Mouse (Mus musculus): Measurements from ENCODE around the gene Zmynd8. TPM values are rescaled to one million over a fixed set of nuclear protein-coding genes. Genes with fewer than 3 reads are reported as not detected.
"Not testable (repeated sequence)": the region's sequence is repeated elsewhere in the genome, so short reads cannot be mapped to it uniquely, and the experiment has no call there.

Gene Zmynd8
- polyA plus RNA-seq, 1 experiment from 2014 or later = 35.7 TPM

DNA sequence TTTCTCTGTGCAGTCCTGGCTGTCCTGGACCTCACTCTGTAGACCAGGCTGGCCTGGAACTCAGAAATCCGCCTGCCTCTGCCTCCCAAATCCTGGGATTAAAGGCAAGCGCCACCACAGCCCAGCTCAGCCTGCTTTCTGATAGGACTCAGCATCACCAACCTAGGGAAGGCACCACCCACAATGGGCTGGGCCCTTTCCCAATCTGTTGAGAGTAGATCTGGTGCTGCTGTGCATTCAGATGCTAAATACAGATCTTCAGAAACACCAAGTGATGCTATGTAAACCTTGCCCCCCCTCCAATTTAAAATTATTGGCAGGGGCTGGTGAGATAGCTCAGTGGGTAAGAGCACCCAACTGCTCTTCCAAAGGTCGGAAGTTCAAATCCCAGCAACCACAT lies 98.6 kb downstream of the Zmynd8 start:
- peaks cover 97% of the 10 kb centered on the region for H3K36me3 ChIP-seq
- not testable (repeated sequence) for H3K27ac ChIP-seq; H3K27me3 ChIP-seq (replicated peaks); H3K9me3 ChIP-seq (replicated peaks); H3K4me3 ChIP-seq; H3K4me2 ChIP-seq; H3K4me1 ChIP-seq; H3K9ac ChIP-seq; ATAC-seq
- 85% methylated on average over 3 of the region's 3 CpGs for WGBS (ENCODE audit: insufficient replicate concordance)

DNA sequence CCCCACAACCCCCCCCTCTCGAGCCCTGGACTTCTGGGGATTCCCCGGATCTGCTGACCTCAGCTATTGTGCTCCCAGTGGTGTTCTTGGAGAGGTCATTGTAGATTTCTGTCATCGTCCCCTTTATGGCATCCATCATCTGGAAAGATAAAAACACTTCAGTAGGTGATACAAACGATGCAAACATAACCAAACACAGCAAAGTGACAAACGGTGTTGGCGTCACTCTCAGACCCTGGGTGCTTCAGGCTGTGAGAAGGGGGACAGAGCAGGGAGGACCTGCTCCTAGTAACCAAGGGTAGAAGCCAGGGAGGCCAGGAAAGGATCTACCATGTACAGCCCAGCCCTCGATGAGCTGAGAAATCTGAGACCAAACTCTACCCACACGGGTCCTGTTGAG lies 100.9 kb downstream of the Zmynd8 start:
- Histone ChIP-seq H3K4me3 (no peak overlapping the region), H3K9me3 (replicated peaks) (no peaks in the 10 kb centered on the region), H3K27ac (no peak overlapping the region), H3K9ac (no peak overlapping the region), H3K36me3 (peaks cover 97% of the 10 kb centered on the region), H3K4me1 (peaks cover 18% of the 10 kb centered on the region), H3K4me2 (no peak overlapping the region), H3K27me3 (replicated peaks) (no peaks in the 10 kb centered on the region)
- ATAC-seq = no peak
- 81% methylated on average over 8 of the region's 8 CpGs for WGBS (ENCODE audit: insufficient replicate concordance)

DNA sequence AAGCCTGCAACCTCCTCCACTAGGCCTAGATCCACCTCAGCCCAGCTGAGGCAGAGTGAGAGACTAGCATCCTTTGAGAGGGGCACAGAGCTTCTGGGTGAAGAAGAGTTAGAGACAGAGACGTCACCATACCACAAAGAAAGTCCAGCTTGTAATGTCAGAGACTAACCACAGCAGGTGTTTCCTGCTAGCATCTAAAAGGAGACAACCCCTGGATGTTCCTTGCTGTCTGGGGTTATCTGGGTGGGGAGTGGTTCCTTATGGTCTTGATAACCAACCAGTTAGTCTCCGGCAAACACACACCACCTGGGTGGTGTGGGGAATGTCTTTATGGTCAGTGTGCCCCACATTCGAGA lies 105.6 kb downstream of the Zmynd8 start:
- WGBS (ENCODE audit: insufficient replicate concordance) = 20% methylated on average over 3 of the region's 3 CpGs
- H3K9me3 ChIP-seq (replicated peaks) = no peaks in the 10 kb centered on the region
- no peak overlapping the region for H3K4me2 ChIP-seq
- no peaks in the 10 kb centered on the region for H3K27me3 ChIP-seq (replicated peaks)
- peak; percentile 54 for ATAC-seq
- H3K36me3 ChIP-seq = peaks cover 97% of the 10 kb centered on the region
- no peak overlapping the region for H3K9ac ChIP-seq
- H3K4me3 ChIP-seq = no peak overlapping the region
- H3K4me1 ChIP-seq = peaks cover 22% of the 10 kb centered on the region
- no peak overlapping the region for H3K27ac ChIP-seq

DNA sequence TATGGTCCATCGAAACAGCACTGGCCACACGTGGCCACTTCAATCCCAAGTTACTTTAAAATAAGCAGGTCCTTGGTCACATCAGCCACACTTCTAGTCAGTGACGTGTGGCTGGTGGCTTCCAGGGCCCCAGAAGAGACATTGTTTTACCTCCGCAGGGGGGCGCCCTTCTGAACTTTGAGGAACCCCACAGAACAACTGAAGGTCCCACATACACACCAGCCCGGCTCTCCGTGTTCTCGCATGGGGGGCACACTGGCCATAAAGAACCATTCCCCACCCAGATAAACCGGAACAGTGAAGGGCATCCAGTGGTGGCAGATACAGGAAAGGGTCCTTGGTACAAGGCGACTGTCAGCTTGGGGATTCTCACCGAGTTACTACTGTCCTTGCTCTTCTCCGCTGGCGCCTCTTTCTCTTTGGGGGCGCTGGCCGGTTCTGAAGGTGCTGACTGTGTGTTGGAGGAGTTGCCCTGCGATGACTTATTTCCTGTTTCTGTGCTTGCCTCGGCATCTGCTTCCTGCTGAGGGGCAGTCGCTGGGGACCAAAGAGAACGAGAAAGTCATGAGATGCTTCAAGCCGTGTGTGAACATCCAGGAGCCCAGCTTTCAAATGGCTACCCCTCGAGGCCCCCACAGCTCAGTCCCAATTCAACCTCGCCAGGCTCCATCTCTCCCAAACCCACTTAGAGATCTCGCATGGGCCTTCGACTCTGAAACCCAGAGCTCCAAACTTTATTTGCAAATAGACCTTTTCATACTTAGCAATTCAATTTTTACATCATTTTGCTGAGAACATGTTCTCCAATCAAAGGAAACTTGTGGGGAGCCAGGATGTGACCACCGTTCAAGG lies 106.2 kb downstream of the Zmynd8 start:
- Histone ChIP-seq H3K27ac (no peak overlapping the region), H3K27me3 (replicated peaks) (no peaks in the 10 kb centered on the region), H3K4me1 (peaks cover 22% of the 10 kb centered on the region), H3K9ac (no peak overlapping the region), H3K4me2 (no peak overlapping the region), H3K4me3 (no peak overlapping the region), H3K36me3 (peaks cover 97% of the 10 kb centered on the region), H3K9me3 (replicated peaks) (no peaks in the 10 kb centered on the region)
- ATAC-seq = no peak
- WGBS (ENCODE audit: insufficient replicate concordance) = 59% methylated on average over 25 of the region's 25 CpGs

DNA sequence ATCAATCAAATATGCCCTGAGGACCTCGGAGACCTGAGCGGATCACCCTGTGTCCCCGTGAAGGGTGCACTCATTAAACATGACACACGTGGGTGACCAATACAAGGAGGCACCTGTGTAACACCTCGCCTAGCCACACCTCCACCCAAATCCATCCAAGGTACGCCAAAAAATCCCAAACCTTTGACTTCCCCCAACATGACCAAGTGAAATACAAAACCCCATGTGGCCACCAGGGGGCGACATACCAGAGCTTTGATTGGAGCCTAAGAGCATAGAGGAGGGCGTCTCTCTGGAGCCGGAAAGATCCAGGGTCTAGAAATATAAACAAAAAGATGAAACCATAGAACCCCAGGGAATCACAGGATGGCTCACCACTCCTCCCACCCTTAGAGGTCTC lies 107.2 kb downstream of the Zmynd8 start:
- no peaks in the 10 kb centered on the region for H3K9me3 ChIP-seq (replicated peaks)
- no peak overlapping the region for H3K27ac ChIP-seq
- no peak overlapping the region for H3K4me3 ChIP-seq
- no peak overlapping the region for H3K4me2 ChIP-seq
- no peak overlapping the region for H3K9ac ChIP-seq
- H3K27me3 ChIP-seq (replicated peaks) = no peaks in the 10 kb centered on the region
- WGBS (ENCODE audit: insufficient replicate concordance) = 63% methylated on average over 9 of the region's 9 CpGs
- H3K36me3 ChIP-seq = peaks cover 97% of the 10 kb centered on the region
- peaks cover 22% of the 10 kb centered on the region for H3K4me1 ChIP-seq
- peak; percentile 11; the same call in 1 of the 2 replicates for ATAC-seq

DNA sequence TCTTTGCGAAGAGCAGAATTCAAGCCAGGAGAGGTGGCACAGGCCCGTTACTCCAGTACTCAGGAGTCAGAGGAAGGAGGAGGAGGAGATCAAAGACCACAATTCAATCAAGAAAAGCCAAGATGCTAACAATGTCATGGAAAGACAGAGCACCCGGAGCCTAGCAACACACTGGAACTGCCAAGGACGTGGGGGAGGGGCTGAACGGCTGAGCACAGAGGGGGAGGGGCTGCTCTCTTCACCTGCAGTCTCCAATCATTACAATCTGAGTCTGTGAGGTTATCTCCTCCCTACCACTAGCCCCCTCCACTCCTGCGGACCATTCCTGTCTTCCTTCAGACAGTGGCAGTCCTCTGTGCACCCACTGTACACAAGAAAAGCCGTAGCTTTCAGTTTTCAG lies 107.8 kb downstream of the Zmynd8 start:
- peaks cover 22% of the 10 kb centered on the region for H3K4me1 ChIP-seq
- no peaks in the 10 kb centered on the region for H3K27me3 ChIP-seq (replicated peaks)
- 77% methylated on average over 7 of the region's 7 CpGs for WGBS (ENCODE audit: insufficient replicate concordance)
- no peak for ATAC-seq
- H3K27ac ChIP-seq = no peak overlapping the region
- no peaks in the 10 kb centered on the region for H3K9me3 ChIP-seq (replicated peaks)
- H3K9ac ChIP-seq = no peak overlapping the region
- no peak overlapping the region for H3K4me3 ChIP-seq
- H3K4me2 ChIP-seq = no peak overlapping the region
- H3K36me3 ChIP-seq = peaks cover 97% of the 10 kb centered on the region

DNA sequence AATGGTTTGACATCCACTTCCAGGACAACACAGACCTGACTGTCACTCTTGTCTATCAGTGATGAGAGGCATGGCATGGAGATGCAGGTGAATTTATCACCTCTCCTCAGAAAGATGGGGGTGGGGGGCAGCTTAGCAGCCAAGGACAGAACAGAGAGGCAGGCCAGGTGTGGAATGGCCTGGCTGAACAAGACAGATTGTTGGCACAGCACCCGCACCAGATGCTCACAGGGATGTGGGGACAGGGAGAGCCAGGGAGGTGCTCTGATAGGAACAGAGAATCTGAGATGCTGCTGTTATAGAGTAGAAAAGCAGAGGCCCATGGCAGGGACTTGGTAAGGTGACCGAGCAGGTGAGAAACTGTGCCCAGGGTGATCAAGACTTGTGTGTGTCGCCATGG lies 109.1 kb downstream of the Zmynd8 start:
- Histone ChIP-seq H3K4me3 (no peak overlapping the region), H3K27ac (no peak overlapping the region), H3K4me2 (no peak overlapping the region), H3K36me3 (peaks cover 100% of the 10 kb centered on the region), H3K4me1 (peaks cover 21% of the 10 kb centered on the region), H3K9ac (no peak overlapping the region), H3K9me3 (replicated peaks) (no peaks in the 10 kb centered on the region), H3K27me3 (replicated peaks) (no peaks in the 10 kb centered on the region)
- no peak for ATAC-seq
- 84% methylated on average over 3 of the region's 3 CpGs for WGBS (ENCODE audit: insufficient replicate concordance)

DNA sequence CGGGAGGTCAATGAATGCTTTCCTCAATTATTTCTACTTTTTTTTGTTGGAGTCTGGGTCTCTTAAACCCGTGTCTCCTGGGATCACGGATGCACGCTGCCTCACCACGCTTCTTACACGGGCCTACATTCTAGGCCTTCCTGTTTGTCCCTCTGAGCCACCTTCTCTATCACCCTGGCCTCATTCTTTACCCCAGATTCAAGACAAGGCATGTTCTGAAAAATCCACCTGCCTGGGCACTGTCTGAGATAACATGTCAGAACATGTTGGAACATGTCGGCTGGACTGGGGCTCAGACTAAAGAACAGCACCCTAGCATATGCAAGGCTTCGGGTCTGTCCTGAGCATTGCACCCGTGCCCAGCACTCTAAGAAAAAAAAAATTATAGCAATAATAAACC lies 110.0 kb downstream of the Zmynd8 start:
- Histone ChIP-seq H3K4me1 (peaks cover 12% of the 10 kb centered on the region), H3K36me3 (peaks cover 100% of the 10 kb centered on the region), H3K9ac (no peak overlapping the region), H3K4me2 (no peak overlapping the region), H3K4me3 (no peak overlapping the region), H3K9me3 (replicated peaks) (no peaks in the 10 kb centered on the region), H3K27me3 (replicated peaks) (no peaks in the 10 kb centered on the region), H3K27ac (no peak overlapping the region)
- ATAC-seq = no peak
- 89% methylated on average over 9 of the region's 9 CpGs for WGBS (ENCODE audit: insufficient replicate concordance)

DNA sequence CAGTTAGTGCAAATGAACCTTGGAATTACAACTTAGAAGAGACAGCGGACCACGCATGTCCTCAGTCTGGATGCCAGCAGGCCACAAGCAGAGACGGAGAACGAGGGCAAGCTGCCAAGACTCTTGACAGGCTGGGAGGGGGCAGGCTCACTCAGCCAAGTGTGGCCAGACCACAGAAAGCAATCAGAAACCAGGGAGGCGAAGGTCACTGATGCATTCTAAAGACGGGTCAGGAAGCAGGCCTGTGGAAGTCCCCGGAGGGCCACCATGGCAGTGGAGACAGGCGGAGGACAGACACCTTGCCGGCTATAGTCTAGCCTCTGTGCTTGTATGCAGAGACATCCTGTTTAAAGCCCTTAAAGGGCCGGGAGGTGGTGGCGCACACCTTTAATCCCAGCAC lies 110.8 kb downstream of the Zmynd8 start:
- Histone ChIP-seq H3K4me3 (no peak overlapping the region), H3K27me3 (replicated peaks) (no peaks in the 10 kb centered on the region), H3K36me3 (peaks cover 100% of the 10 kb centered on the region), H3K27ac (no peak overlapping the region), H3K4me1 (peaks cover 4% of the 10 kb centered on the region; the same call in 1 of the 2 replicates), H3K9me3 (replicated peaks) (no peaks in the 10 kb centered on the region), H3K4me2 (no peak overlapping the region), H3K9ac (no peak overlapping the region)
- 81% methylated on average over 11 of the region's 11 CpGs for WGBS (ENCODE audit: insufficient replicate concordance)
- ATAC-seq = no peak

DNA sequence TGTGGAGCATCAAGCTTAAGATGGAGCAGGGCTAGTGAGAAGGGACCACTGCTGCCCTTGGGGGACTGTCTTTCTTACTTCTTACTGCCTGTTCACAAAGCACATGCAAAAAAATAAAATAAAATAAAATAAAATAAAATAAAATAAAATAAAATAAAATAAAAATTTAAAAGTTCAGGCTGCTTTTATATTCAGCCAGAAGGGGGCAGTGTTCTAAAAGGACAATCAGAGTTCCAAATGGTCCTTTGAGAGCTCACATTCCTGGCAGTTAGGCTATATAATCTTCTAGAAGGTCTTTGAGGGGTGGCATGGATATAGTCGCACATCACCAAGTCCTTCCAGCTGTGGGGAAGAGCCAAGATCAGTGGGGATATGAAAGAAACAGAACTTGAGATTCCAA lies 112.3 kb downstream of the Zmynd8 start:
- Histone ChIP-seq H3K9ac (no peak overlapping the region), H3K27ac (no peak overlapping the region), H3K4me3 (no peak overlapping the region), H3K36me3 (peaks cover 100% of the 10 kb centered on the region), H3K4me2 (no peak overlapping the region), H3K27me3 (replicated peaks) (no peaks in the 10 kb centered on the region), H3K9me3 (replicated peaks) (no peaks in the 10 kb centered on the region), H3K4me1 (no peaks in the 10 kb centered on the region; the same call in 1 of the 2 replicates)
- 89% methylated on average over 1 of the region's 1 CpGs for WGBS (ENCODE audit: insufficient replicate concordance)
- no peak for ATAC-seq

DNA sequence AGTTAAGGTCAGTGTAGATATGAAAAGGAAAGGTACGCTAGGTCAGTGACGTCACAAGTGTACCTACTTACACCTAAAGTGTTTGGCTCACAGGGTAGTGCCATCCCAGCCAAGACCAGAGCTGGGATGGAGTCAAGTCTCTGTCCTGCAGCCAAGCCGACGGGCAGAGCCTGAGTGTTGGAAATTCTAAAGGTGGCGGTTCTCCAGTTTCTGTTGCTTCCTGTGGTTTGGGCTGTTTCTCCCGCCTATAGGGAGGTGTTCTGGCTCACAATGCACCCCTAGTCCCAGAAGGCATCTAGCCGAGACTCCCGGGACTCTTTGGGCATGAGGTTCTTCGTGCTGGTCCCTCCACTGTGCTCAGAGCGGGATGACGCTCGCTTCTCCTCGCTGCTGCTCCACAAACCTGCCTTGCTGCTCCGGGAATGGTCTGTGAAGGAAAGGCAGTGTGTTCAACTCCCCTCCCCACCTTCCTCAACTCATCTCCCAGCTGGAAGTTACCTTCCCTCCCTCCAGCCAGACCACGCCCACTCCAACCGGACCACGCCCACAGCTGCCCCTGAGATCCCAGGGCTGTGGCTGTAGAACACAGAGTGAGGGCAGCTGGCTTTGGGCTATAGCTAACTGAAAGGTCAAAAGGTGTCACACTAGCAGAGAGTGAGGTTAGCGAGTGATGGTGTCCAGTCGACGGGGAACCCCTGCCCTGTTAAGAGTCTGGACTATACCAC lies 113.3 kb downstream of the Zmynd8 start:
- no peaks in the 10 kb centered on the region for H3K4me1 ChIP-seq
- H3K9me3 ChIP-seq (replicated peaks) = no peaks in the 10 kb centered on the region
- ATAC-seq = no peak
- no peak overlapping the region for H3K4me2 ChIP-seq
- no peak overlapping the region for H3K4me3 ChIP-seq
- H3K36me3 ChIP-seq = peaks cover 93% of the 10 kb centered on the region
- H3K27me3 ChIP-seq (replicated peaks) = no peaks in the 10 kb centered on the region
- H3K9ac ChIP-seq = no peak overlapping the region
- H3K27ac ChIP-seq = no peak overlapping the region
- 83% methylated on average over 20 of the region's 20 CpGs for WGBS (ENCODE audit: insufficient replicate concordance)

DNA sequence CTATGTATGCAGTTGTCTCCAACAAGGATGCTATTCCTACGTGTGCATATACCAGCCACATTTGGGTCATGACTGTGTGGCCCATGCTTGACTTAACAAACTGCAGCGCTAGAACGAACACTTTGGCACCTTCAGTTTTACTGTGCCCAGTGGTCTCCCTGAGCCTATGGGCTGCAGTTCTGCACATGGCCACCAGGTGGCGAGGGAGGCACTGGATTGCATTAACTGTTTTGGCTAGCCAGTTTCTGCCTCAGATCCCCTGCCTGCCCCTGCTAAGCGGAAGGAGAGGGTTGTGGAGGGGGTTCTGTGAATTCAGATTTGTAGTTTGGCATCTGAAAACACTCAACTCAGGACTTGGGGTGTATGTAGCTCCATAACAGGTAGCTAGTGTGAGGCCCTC lies 116.5 kb downstream of the Zmynd8 start:
- Histone ChIP-seq H3K9me3 (replicated peaks) (no peaks in the 10 kb centered on the region), H3K4me2 (no peak overlapping the region), H3K9ac (no peak overlapping the region), H3K4me3 (no peak overlapping the region), H3K4me1 (no peaks in the 10 kb centered on the region), H3K27ac (no peak overlapping the region), H3K36me3 (peaks cover 62% of the 10 kb centered on the region), H3K27me3 (replicated peaks) (no peaks in the 10 kb centered on the region)
- 34% methylated on average over 5 of the region's 5 CpGs for WGBS (ENCODE audit: insufficient replicate concordance)
- peak; percentile 6; the same call in 1 of the 2 replicates for ATAC-seq
